Mouse (Mus musculus) cerebellum, adult 2 months (tissue): ENCODE results near the gene Naa15.

ENCODE experiments used
- CTCF ChIP-seq: fragments of 200-500 bp; IDR thresholded peaks from 2 replicates; pipeline ENCODE4 v1.5.1; 2011; ENCODE audit warnings: low read depth, mild to moderate bottlenecking, control low read depth, low read length, moderate library complexity, borderline replicate concordance; ENCODE audit not compliant: insufficient read depth
- POLR2A ChIP-seq: fragments of 200-500 bp; IDR thresholded peaks from 2 replicates; pipeline ENCODE4 v1.6.1; 2011; ENCODE audit warnings: low read length, control low read depth, borderline replicate concordance; ENCODE audit not compliant: insufficient read depth

GRCm38 (mm10) chr3:51481059-51481458 is 66.1 kb downstream of the Naa15 start:
- TF ChIP-seq POLR2A (no peak), CTCF (peak; percentile 56; the same call in 1 of the 2 replicates)
